ENCODE assay signal across 23 mouse cellular contexts in the genomic region with DNA sequence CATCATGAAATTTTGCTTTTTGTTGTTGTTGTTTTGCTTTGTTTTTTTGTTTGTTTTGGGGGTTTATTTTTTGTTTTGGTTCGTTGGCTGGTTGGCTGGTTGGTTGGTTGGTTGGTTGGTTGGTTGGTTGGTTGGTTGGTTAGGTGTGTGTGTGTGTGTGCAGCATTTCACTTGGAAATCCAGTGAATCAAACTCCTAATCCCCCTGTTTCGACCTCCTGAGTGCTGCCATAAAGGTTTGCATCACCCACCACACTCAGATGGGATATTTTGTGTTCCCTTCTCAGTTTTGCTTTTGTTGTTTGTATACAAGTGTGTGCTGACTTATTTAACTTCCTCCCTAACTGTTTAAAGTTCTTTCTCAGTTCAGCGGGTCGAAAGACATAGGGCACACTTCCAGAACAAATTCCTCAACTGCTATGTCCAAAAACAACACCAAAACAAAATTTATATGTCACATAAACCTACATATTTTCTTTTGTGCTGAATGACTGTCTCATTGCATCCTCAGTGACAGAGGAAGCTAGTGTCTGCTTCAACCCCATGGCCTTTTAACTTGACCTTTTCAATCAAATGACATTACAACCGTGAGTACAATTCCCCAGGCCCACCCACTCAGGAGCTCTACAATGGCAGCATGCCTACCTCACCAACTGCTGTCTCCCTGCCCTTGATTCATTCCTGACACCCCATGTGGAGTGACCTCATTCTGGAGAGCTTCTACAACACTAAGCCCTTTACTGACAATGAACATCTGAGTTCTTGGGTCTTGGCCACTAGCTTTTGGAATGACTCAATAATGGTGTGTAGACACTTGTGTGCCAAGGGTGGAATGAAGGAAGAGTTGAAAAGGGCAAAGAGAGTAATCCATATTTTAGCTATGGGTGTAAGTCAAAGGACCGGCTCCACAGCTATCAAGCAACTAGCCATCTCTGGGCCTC. TPM values are rescaled to one million over a fixed set of nuclear protein-coding genes. Genes with fewer than 3 reads are reported as not detected.
DNase-seq lines count a peak whose midpoint lies in the region; ATAC-seq and TF ChIP-seq lines count a peak whose summit lies in the region.
"Had no signal": no experiment of that assay in that cellular context is flagged by ENCODE, and none has a peak within 500 bp of the region (broad histone marks: within the 10 kb centered on the region; RNA-seq: fewer than 3 reads in every experiment).

No protein-coding gene starts in this region.

- TF ChIP-seq CTCF in midbrain, postnatal 0 days (IDR thresholded peaks at IDR 0.05): no peak

- intact Hi-C loops in heart, postnatal 10 days (cut with DNase I): loop anchor here (5.0 kb wide), 1 partner anchor 626 kb away; no protein-coding TSS in a partner anchor
- intact Hi-C loops in heart, postnatal 14 days (cut with DNase I): no loop called here

- H3K27ac ChIP-seq in midbrain, embryonic 11.5 days (ENCODE audit: low read depth, low read length): no peak overlapping the region
- H3K27ac ChIP-seq in midbrain, postnatal 0 days (ENCODE audit: low read depth, low read length): no peak overlapping the region
- H3K27ac ChIP-seq: forebrain, embryonic 12.5 days; hindbrain, embryonic 15.5 days; left cerebral cortex, adult 2 months; midbrain, embryonic 15.5 days; neural tube, embryonic 15.5 days had no signal

- no peak for ATAC-seq in midbrain, embryonic 11.5 days (ENCODE audit: low FRiP score)
- ATAC-seq in midbrain, postnatal 0 days (ENCODE audit: low FRiP score): no peak
- ATAC-seq: intestine, postnatal 0 days; midbrain, embryonic 15.5 days had no signal

- H3K9me3 ChIP-seq in midbrain, embryonic 11.5 days (ENCODE audit: control insufficient read depth, low read length): no peaks in the 10 kb centered on the region
- no peaks in the 10 kb centered on the region for H3K9me3 ChIP-seq in midbrain, postnatal 0 days (ENCODE audit: low read length)
- H3K9me3 ChIP-seq: forebrain, embryonic 12.5 days; hindbrain, embryonic 15.5 days; midbrain, embryonic 15.5 days; neural tube, embryonic 15.5 days had no signal

- no peaks in the 10 kb centered on the region for H3K36me3 ChIP-seq in midbrain, embryonic 11.5 days (ENCODE audit: control insufficient read depth, insufficient read depth, low read length)
- H3K36me3 ChIP-seq in midbrain, postnatal 0 days (ENCODE audit: insufficient read depth, low read length): no peaks in the 10 kb centered on the region
- H3K36me3 ChIP-seq: forebrain, embryonic 12.5 days; hindbrain, embryonic 15.5 days; midbrain, embryonic 15.5 days; neural tube, embryonic 15.5 days had no signal

- H3K4me3 ChIP-seq in midbrain, embryonic 11.5 days (ENCODE audit: low read depth, low read length): no peak overlapping the region
- H3K4me3 ChIP-seq in midbrain, postnatal 0 days (ENCODE audit: low read depth, low read length): no peak overlapping the region
- H3K4me3 ChIP-seq: forebrain, embryonic 12.5 days; hindbrain, embryonic 15.5 days; left cerebral cortex, adult 2 months; midbrain, embryonic 15.5 days; neural tube, embryonic 15.5 days had no signal

- 71% methylated on average over 6 of the region's 6 CpGs for WGBS in midbrain, embryonic 11.5 days
- WGBS in midbrain, postnatal 0 days: 75% methylated on average over 6 of the region's 6 CpGs

- no peak overlapping the region for H3K9ac ChIP-seq in midbrain, embryonic 11.5 days (ENCODE audit: low read length)
- no peak overlapping the region for H3K9ac ChIP-seq in midbrain, postnatal 0 days (replicated peaks; ENCODE audit: low read length, poor library complexity, severe bottlenecking)
- H3K9ac ChIP-seq: forebrain, embryonic 12.5 days; hindbrain, embryonic 15.5 days; midbrain, embryonic 15.5 days; neural tube, embryonic 15.5 days had no signal

- no peak overlapping the region for H3K4me2 ChIP-seq in midbrain, embryonic 11.5 days
- H3K4me2 ChIP-seq in midbrain, postnatal 0 days (ENCODE audit: low read depth, low read length, poor library complexity, severe bottlenecking): no peak overlapping the region
- H3K4me2 ChIP-seq: forebrain, embryonic 12.5 days; hindbrain, embryonic 15.5 days; midbrain, embryonic 15.5 days; neural tube, embryonic 15.5 days had no signal

- H3K4me1 ChIP-seq in midbrain, embryonic 11.5 days (ENCODE audit: control insufficient read depth, insufficient read depth, low read length): peaks cover 5% of the 10 kb centered on the region; the same call in 1 of the 2 replicates
- peaks cover 3% of the 10 kb centered on the region; the same call in 1 of the 2 replicates for H3K4me1 ChIP-seq in midbrain, postnatal 0 days (ENCODE audit: insufficient read depth, low read length)

- no peaks in the 10 kb centered on the region for H3K27me3 ChIP-seq in midbrain, embryonic 11.5 days (ENCODE audit: control insufficient read depth, insufficient read depth, low read length)
- no peaks in the 10 kb centered on the region for H3K27me3 ChIP-seq in midbrain, postnatal 0 days (ENCODE audit: insufficient read depth, low read length)
- H3K27me3 ChIP-seq: hindbrain, embryonic 15.5 days; midbrain, embryonic 15.5 days; neural tube, embryonic 15.5 days had no signal

- peak; percentile 36 to 47 for DNase-seq in heart, postnatal 10 days
- no peak for DNase-seq in heart, postnatal 14 days
- DNase-seq in kidney, postnatal 10 days: peak; percentile 16
- no peak for DNase-seq in kidney, postnatal 4 days
- peak; percentile 78 for DNase-seq in midbrain, embryonic 11.5 days (ENCODE audit: low spot score, missing footprints)
- DNase-seq in midbrain, postnatal 0 days (ENCODE audit: low spot score): no peak
- DNase-seq in ovary, postnatal 14 days (ENCODE audit: low spot score): no peak
- DNase-seq: adrenal gland, postnatal 10 days; cerebellum, adult 9-11 months; gastrocnemius, postnatal 10 days; heart, postnatal 36 days; layer of hippocampus, adult 9-11 months; left cerebral cortex, postnatal 4 days; liver; right cerebral cortex, postnatal 4 days; thymus, adult 2 months had no signal

RNA-seq across cellular contexts. Expression of gene C1qtnf2, which starts 2.9 kb away (rescaled TPM):
- 10 to 100 TPM; 15.4 to 15.8 TPM for total RNA-seq in heart, postnatal 10 days (2021)
- 1 to 10 TPM; 10.0 TPM for total RNA-seq in heart, postnatal 14 days (2021)
- 2.7 and 3.1 TPM in 2 replicates for polyA plus RNA-seq in midbrain, embryonic 11.5 days (2014; fragmentation: Nextera tagmentation; extraction: Ambion mirVana)
- total RNA-seq in midbrain, postnatal 0 days (2014; rRNA removed): 15.0 and 15.9 TPM in 2 replicates
- 21.4 and 22.4 TPM in 2 replicates for polyA plus RNA-seq in midbrain, postnatal 0 days (2015; fragmentation: Nextera tagmentation; extraction: Ambion mirVana)
- total RNA-seq: megakaryocyte progenitor cell, adult 5-6 weeks had no signal

RNA-seq across cellular contexts. Expression of gene Slu7, which starts 37.6 kb away (rescaled TPM):
- total RNA-seq in heart, postnatal 10 days (2021): 10 to 100 TPM; 29.5 to 31.4 TPM
- total RNA-seq in heart, postnatal 14 days (2021): 10 to 100 TPM; 28.4 to 29.0 TPM
- 71.6 and 76.7 TPM in 2 replicates for polyA plus RNA-seq in midbrain, embryonic 11.5 days (2014; fragmentation: Nextera tagmentation; extraction: Ambion mirVana)
- 16.5 and 21.3 TPM in 2 replicates for total RNA-seq in midbrain, postnatal 0 days (2014; rRNA removed)
- polyA plus RNA-seq in midbrain, postnatal 0 days (2015; fragmentation: Nextera tagmentation; extraction: Ambion mirVana): 55.4 and 58.3 TPM in 2 replicates

RNA-seq across cellular contexts. Expression of gene Pttg1, which starts 45.1 kb away (rescaled TPM):
- 10 to 100 TPM; 64.1 to 70.3 TPM for total RNA-seq in heart, postnatal 10 days (2021)
- total RNA-seq in heart, postnatal 14 days (2021): 10 to 100 TPM; 55.6 to 58.5 TPM
- 89.0 and 97.1 TPM in 2 replicates for polyA plus RNA-seq in midbrain, embryonic 11.5 days (2014; fragmentation: Nextera tagmentation; extraction: Ambion mirVana)
- 51.9 TPM in 2 replicates for total RNA-seq in midbrain, postnatal 0 days (2014; rRNA removed)
- 74.3 and 79.3 TPM in 2 replicates for polyA plus RNA-seq in midbrain, postnatal 0 days (2015; fragmentation: Nextera tagmentation; extraction: Ambion mirVana)

RNA-seq across cellular contexts. Expression of gene Ccnjl, which starts 57.4 kb away (rescaled TPM):
- 10 to 100 TPM; 10.2 to 11.3 TPM for total RNA-seq in heart, postnatal 10 days (2021)
- total RNA-seq in heart, postnatal 14 days (2021): 1 to 10 TPM; 7.4 to 8.5 TPM
- 35.7 and 40.2 TPM in 2 replicates for polyA plus RNA-seq in midbrain, embryonic 11.5 days (2014; fragmentation: Nextera tagmentation; extraction: Ambion mirVana)
- total RNA-seq in midbrain, postnatal 0 days (2014; rRNA removed): 2.2 and 4.4 TPM in 2 replicates
- polyA plus RNA-seq in midbrain, postnatal 0 days (2015; fragmentation: Nextera tagmentation; extraction: Ambion mirVana): 3.1 and 3.2 TPM in 2 replicates

Comparison
In these comparisons a context has a peak if more than half of its experiments do, and no peak if none do; other contexts are left out.
1. DNase-seq: peak in heart, postnatal 10 days (2 of 2), kidney, postnatal 10 days (single experiment) and midbrain, embryonic 11.5 days (single experiment); none in heart, postnatal 14 days (0 of 2), kidney, postnatal 4 days (0 of 2), midbrain, postnatal 0 days (single experiment) and ovary, postnatal 14 days (single experiment).